Mouse (Mus musculus): ENCODE measurements around the gene Dock8. TPM values are rescaled to one million over a fixed set of nuclear protein-coding genes. Genes with fewer than 3 reads are reported as not detected.

Gene Dock8
- total and polyA plus RNA-seq, 3 experiments: 16.1 to 30.1 TPM; not detected in 1

DNA sequence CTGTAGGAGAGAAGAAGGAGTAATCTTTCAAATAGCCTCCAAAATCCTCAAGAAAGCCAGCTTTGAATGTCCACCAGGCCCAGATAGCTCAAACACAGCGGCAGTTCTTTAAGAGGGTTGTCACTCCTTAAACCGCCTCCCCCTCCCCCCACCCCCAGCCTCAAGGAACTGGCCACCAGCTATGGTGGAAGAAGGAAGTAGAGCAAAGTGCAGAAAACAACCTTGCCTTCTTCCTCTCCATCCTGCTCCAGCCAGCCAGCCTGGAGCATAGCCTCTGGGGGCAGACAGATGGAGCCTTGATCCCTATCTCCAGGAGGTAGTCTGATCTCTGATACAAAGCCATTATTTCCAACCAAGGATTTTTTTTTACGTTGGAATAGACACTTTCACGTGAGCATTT lies 12.0 kb upstream of the Dock8 start:
- no peak overlapping the region for H3K27ac ChIP-seq (ENCODE audit: control insufficient read depth, low read depth, low read length)
- peaks cover 0 to 10% of the 10 kb centered on the region in 2 experiments; a peak in 2 of 4 replicates for H3K36me3 ChIP-seq (ENCODE audit: control insufficient read depth in 1 of 2, insufficient read depth in 2 of 2, low read length in 2 of 2)
- DNase-seq (ENCODE audit: low read depth, low spot score): no peak
- TF ChIP-seq USF1 (IDR thresholded peaks at IDR 0.05; ENCODE audit: low read depth, low read length) (no peak), E2F4 (IDR thresholded peaks at IDR 0.05; ENCODE audit: borderline replicate concordance, low read depth, low read length) (no peak), TBP (IDR thresholded peaks at IDR 0.05; ENCODE audit: low read depth, low read length) (no peak), ZKSCAN1 (IDR thresholded peaks at IDR 0.05; ENCODE audit: low read depth, low read length) (no peak), TAL1 (IDR thresholded peaks at IDR 0.05; ENCODE audit: low read length) (no peak)
- no peaks in the 10 kb centered on the region for H3K27me3 ChIP-seq (ENCODE audit: control insufficient read depth in 1 of 2, insufficient read depth in 2 of 2, low read length in 2 of 2)
- peaks cover 12 to 16% of the 10 kb centered on the region in 2 experiments for H3K4me1 ChIP-seq (ENCODE audit: control insufficient read depth in 1 of 2, insufficient read depth in 2 of 2, low read length in 2 of 2)
- no peaks in the 10 kb centered on the region for H3K79me2 ChIP-seq (ENCODE audit: control insufficient read depth, insufficient read depth, low read length, poor library complexity)
- H3K9ac ChIP-seq (ENCODE audit: control insufficient read depth, low read depth, low read length, poor library complexity, severe bottlenecking): no peak overlapping the region
- no peaks in the 10 kb centered on the region for H3K9me3 ChIP-seq (replicated peaks; ENCODE audit: insufficient read depth, low read length)
- no peak overlapping the region for H3K4me3 ChIP-seq (ENCODE audit: control insufficient read depth in 1 of 2, insufficient read depth in 1 of 2, low read depth in 2 of 2, low read length in 2 of 2)

DNA sequence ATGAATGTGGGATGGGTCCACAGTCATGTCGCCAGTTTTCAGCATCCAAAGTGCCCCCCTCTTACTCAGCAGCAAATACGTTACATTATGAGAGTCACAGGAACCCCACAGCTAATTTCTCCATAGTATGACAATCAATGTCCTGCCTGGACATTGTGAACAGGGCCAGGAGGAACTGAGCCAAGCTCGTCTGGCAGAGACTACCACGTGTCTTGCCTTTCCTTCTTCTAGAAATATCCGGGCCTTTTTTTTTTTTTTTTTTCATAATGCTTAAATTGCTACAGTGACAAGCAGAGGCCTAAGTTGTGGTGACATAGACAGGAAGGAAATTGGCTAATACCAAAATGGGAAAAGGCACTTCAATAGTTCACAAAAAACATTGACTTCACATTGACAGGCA lies 10.5 kb upstream of the Dock8 start:
- Histone ChIP-seq H3K4me3 (ENCODE audit: control insufficient read depth in 1 of 2, insufficient read depth in 1 of 2, low read depth in 2 of 2, low read length in 2 of 2) (no peak overlapping the region), H3K36me3 (ENCODE audit: control insufficient read depth in 1 of 2, insufficient read depth in 2 of 2, low read length in 2 of 2) (peaks cover 0 to 10% of the 10 kb centered on the region in 2 experiments; a peak in 2 of 4 replicates), H3K4me1 (ENCODE audit: control insufficient read depth in 1 of 2, insufficient read depth in 2 of 2, low read length in 2 of 2) (peaks cover 12 to 16% of the 10 kb centered on the region in 2 experiments), H3K9me3 (replicated peaks; ENCODE audit: insufficient read depth, low read length) (no peaks in the 10 kb centered on the region), H3K9ac (ENCODE audit: control insufficient read depth, low read depth, low read length, poor library complexity, severe bottlenecking) (no peak overlapping the region), H3K27ac (ENCODE audit: control insufficient read depth, low read depth, low read length) (no peak overlapping the region), H3K27me3 (ENCODE audit: control insufficient read depth in 1 of 2, insufficient read depth in 2 of 2, low read length in 2 of 2) (no peaks in the 10 kb centered on the region), H3K79me2 (ENCODE audit: control insufficient read depth, insufficient read depth, low read length, poor library complexity) (no peaks in the 10 kb centered on the region)
- no peak for DNase-seq (ENCODE audit: low read depth, low spot score)
- TF ChIP-seq USF1 (IDR thresholded peaks at IDR 0.05; ENCODE audit: low read depth, low read length) (no peak), MYB (IDR thresholded peaks at IDR 0.05; ENCODE audit: low read depth, low read length) (no peak), EP300 (IDR thresholded peaks at IDR 0.05; ENCODE audit: low read depth in 1 of 2, low read length in 2 of 2) (no peak), ZMIZ1 (IDR thresholded peaks at IDR 0.05; ENCODE audit: low read depth, low read length) (no peak), TAL1 (IDR thresholded peaks at IDR 0.05; ENCODE audit: low read length) (no peak), ETS1 (IDR thresholded peaks at IDR 0.05; ENCODE audit: low read depth, low read length) (no peak), NRF1 (IDR thresholded peaks at IDR 0.05; ENCODE audit: insufficient read depth, low read depth, low read length, poor library complexity, severe bottlenecking) (no peak), RAD21 (IDR thresholded peaks at IDR 0.05; ENCODE audit: low read depth, low read length) (no peak), USF2 (IDR thresholded peaks at IDR 0.05; ENCODE audit: borderline replicate concordance in 1 of 2, insufficient read depth in 1 of 2, low read depth in 1 of 2, low read length in 2 of 2) (no peak), TBP (IDR thresholded peaks at IDR 0.05; ENCODE audit: low read depth, low read length) (no peak), GABPA (IDR thresholded peaks at IDR 0.05; ENCODE audit: low read depth, low read length) (no peak), KAT2A (conservative IDR thresholded peaks at IDR 0.05; ENCODE audit: low read depth, low read length) (no peak), MAX (IDR thresholded peaks at IDR 0.05; ENCODE audit: low read length) (no peak), POLR2AphosphoS2 (IDR thresholded peaks at IDR 0.05; ENCODE audit: low read length) (no peak), RCOR1 (IDR thresholded peaks at IDR 0.05; ENCODE audit: low read depth, low read length) (no peak), SIN3A (IDR thresholded peaks at IDR 0.05; ENCODE audit: low read length) (no peak), TCF12 (IDR thresholded peaks at IDR 0.05; ENCODE audit: low read depth, low read length) (no peak), JUND (IDR thresholded peaks at IDR 0.05; ENCODE audit: low read depth, low read length) (no peak), SMC3 (IDR thresholded peaks at IDR 0.05; ENCODE audit: low read depth, low read length) (no peak)

Data from MEL (cell line).